Mouse (Mus musculus) retina, embryonic 14.5 days (tissue): ENCODE measurements at regions not wholly inside any gene's neighbourhood (a gene's known extent, or its start where the extent isn't known, plus 50 kb on each side); places are given as distances from the start of the nearest gene placed in this dataset.

Source experiments
- DNase-seq: peaks from one replicate; pipeline ENCODE4 v3.0.0-alpha.2; 2015; ENCODE audit warnings: low spot score

GRCm38 (mm10) chr5:64609378-64610087, 193.7 kb upstream of the Klf3 start:
- DNase-seq: no peak

GRCm38 (mm10) chr5:64610146-64610545, 193.0 kb upstream of the Klf3 start:
- DNase-seq: peak; percentile 34

GRCm38 (mm10) chr5:64610562-64611405, 192.4 kb upstream of the Klf3 start:
- peak; percentile 83 for DNase-seq

- DNase-seq: no peak
Measured at GRCm38 (mm10) chr5:64612017-64612416, 191.2 kb upstream of the Klf3 start.

- no peak for DNase-seq
Measured at GRCm38 (mm10) chr5:64613696-64614095, 189.5 kb upstream of the Klf3 start.

- DNase-seq: no peak
Measured at GRCm38 (mm10) chr5:64618126-64618525, 185.1 kb upstream of the Klf3 start.

GRCm38 (mm10) chr5:64619752-64620151, 183.4 kb upstream of the Klf3 start:
- DNase-seq: no peak

- no peak for DNase-seq
Measured at GRCm38 (mm10) chr5:64620726-64621125, 182.5 kb upstream of the Klf3 start.

GRCm38 (mm10) chr5:64621386-64621785, 181.8 kb upstream of the Klf3 start:
- DNase-seq: no peak

GRCm38 (mm10) chr5:64623653-64624052, 179.5 kb upstream of the Klf3 start:
- no peak for DNase-seq

- no peak for DNase-seq
Measured at GRCm38 (mm10) chr5:64624205-64624604, 179.0 kb upstream of the Klf3 start.

GRCm38 (mm10) chr5:64625421-64625820, 177.8 kb upstream of the Klf3 start:
- DNase-seq: no peak

- DNase-seq: no peak
Measured at GRCm38 (mm10) chr5:64625841-64626298, 177.3 kb upstream of the Klf3 start.

- DNase-seq: no peak
Measured at GRCm38 (mm10) chr5:64626351-64626750, 176.8 kb upstream of the Klf3 start.

GRCm38 (mm10) chr5:64630582-64630981, 172.6 kb upstream of the Klf3 start:
- DNase-seq: no peak

GRCm38 (mm10) chr5:64632171-64632570, 171.0 kb upstream of the Klf3 start:
- no peak for DNase-seq

GRCm38 (mm10) chr5:64634008-64634407, 169.2 kb upstream of the Klf3 start:
- DNase-seq: no peak

- no peak for DNase-seq
Measured at GRCm38 (mm10) chr5:64634721-64635120, 168.5 kb upstream of the Klf3 start.

- no peak for DNase-seq
Measured at GRCm38 (mm10) chr5:64636301-64636700, 166.9 kb upstream of the Klf3 start.

- no peak for DNase-seq
Measured at GRCm38 (mm10) chr5:64643584-64643983, 159.6 kb upstream of the Klf3 start.

GRCm38 (mm10) chr5:64647417-64648125, 155.6 kb upstream of the Klf3 start:
- DNase-seq: peak; percentile 97

GRCm38 (mm10) chr5:64648492-64648891, 154.7 kb upstream of the Klf3 start:
- peak; percentile 31 for DNase-seq

GRCm38 (mm10) chr5:64651407-64651806, 151.8 kb upstream of the Klf3 start:
- no peak for DNase-seq
